Mouse (Mus musculus) lung, postnatal 0 days (tissue): ENCODE measurements around the gene Spats2. TPM values are rescaled to one million over a fixed set of nuclear protein-coding genes. Genes with fewer than 3 reads are reported as not detected.
A peak's percentile ranks its signal among the peaks of the same experiment; 100 is the strongest.

Source experiments
- ATAC-seq: fragments of 200-750 bp; cut with Nextera tagmentation; 2 replicates; pipeline ENCODE4 v1.8.0; 2017; ENCODE audit warnings: moderate library complexity
- DNase-seq: peaks from one replicate; pipeline ENCODE4 v3.0.0-alpha.2; 2016; ENCODE audit warnings: low spot score
- H3K27ac ChIP-seq: fragments of 300-500 bp; sonication (generic); 2 replicates; pipeline ENCODE4 v1.5.1; 2014; ENCODE audit warnings: antibody characterized with exemption, mild to moderate bottlenecking, low read length, mixed read lengths
- H3K27me3 ChIP-seq: fragments of 300-500 bp; sonication (generic); replicated peaks from 2 replicates; pipeline ENCODE4 v1.6.1; 2014; ENCODE audit warnings: low read length, mixed read lengths; ENCODE audit not compliant: insufficient read depth
- H3K36me3 ChIP-seq: fragments of 300-500 bp; sonication (generic); 2 replicates; pipeline ENCODE4 v1.6.1; 2014; ENCODE audit warnings: low read length, mixed read lengths; ENCODE audit not compliant: insufficient read depth
- H3K4me1 ChIP-seq: fragments of 300-500 bp; sonication (generic); 2 replicates; pipeline ENCODE4 v1.6.1; 2014; ENCODE audit warnings: antibody characterized with exemption, low read depth, low read length, mixed read lengths; ENCODE audit not compliant: insufficient read depth
- H3K4me2 ChIP-seq: fragments of 300-500 bp; sonication (generic); replicated peaks from 2 replicates; pipeline ENCODE4 v1.6.1; 2014; ENCODE audit warnings: low read depth, mild to moderate bottlenecking, low read length, moderate library complexity, mixed read lengths
- H3K4me3 ChIP-seq: fragments of 300-500 bp; sonication (generic); 2 replicates; pipeline ENCODE4 v1.5.1; 2014; ENCODE audit warnings: low read depth, low read length
- H3K9ac ChIP-seq: fragments of 300-500 bp; sonication (generic); replicated peaks from 2 replicates; pipeline ENCODE4 v1.6.1; 2014; ENCODE audit warnings: low read depth, mild to moderate bottlenecking
- H3K9me3 ChIP-seq: fragments of 300-500 bp; sonication (generic); 2 replicates; pipeline ENCODE4 v1.6.1; 2016; ENCODE audit warnings: low read length, mixed read lengths
- CTCF ChIP-seq: IDR thresholded peaks from 2 replicates; pipeline ENCODE4 v1.5.1; 2016; ENCODE audit warnings: antibody characterized with exemption, mild to moderate bottlenecking
- EP300 ChIP-seq: IDR thresholded peaks from 2 replicates; pipeline ENCODE4 v1.6.1; 2016; ENCODE audit warnings: antibody characterized with exemption, mild to moderate bottlenecking, control low read depth
- WGBS: fragments of 180-500 bp; shearing (Covaris S2); extraction: QIAGEN DNeasy Blood & Tissue Kit; methylation state at CpG from one replicate; pipeline ENCODE4 v1.1.7; 2014; 5-methylcytosine and 5-hydroxymethylcytosine counted together
- polyA plus RNA-seq: library from polyadenylated mRNA; unstranded; fragments of >200 nt; fragmentation: Nextera tagmentation; extraction: Ambion mirVana; gene quantifications from 2 replicates; pipeline ENCODE4 v1.2.1, GENCODE M21; 2015

The Spats2 gene
- polyA plus RNA-seq, 1 experiment from 2014 or later = 13.7 TPM

DNA sequence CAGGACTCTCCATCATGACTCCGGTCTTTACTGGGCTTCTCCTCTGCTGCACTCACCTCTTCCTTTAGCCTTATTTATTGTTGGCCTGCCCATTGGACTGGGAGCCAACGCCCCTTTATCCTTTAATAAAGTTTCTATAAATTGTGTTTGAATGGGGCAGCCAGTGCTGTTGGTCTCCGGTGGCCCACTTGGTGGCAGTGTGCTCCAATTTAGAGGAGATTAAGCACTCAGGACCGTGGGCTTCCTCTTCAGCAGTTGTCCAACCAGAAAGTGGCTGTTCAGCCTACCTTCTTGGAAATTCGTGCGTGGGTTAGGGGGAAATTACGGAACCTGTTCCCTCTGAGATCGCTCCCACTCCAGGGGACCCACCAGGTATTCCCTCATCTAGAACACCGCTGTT is 42.5 kb upstream of the Spats2 start:
- Histone ChIP-seq H3K27ac (no peak overlapping the region), H3K9ac (no peak overlapping the region), H3K4me1 (no peaks in the 10 kb centered on the region), H3K4me3 (no peak overlapping the region), H3K27me3 (peaks cover 25% of the 10 kb centered on the region), H3K9me3 (no peaks in the 10 kb centered on the region), H3K36me3 (no peaks in the 10 kb centered on the region), H3K4me2 (no peak overlapping the region)
- ATAC-seq = peak; percentile 38; the same call in 1 of the 2 replicates
- TF ChIP-seq EP300 = no peak
- peak; percentile 80 for TF ChIP-seq CTCF
- peak; percentile 78 for DNase-seq
- WGBS = 67% methylated on average over 9 of the region's 9 CpGs

DNA sequence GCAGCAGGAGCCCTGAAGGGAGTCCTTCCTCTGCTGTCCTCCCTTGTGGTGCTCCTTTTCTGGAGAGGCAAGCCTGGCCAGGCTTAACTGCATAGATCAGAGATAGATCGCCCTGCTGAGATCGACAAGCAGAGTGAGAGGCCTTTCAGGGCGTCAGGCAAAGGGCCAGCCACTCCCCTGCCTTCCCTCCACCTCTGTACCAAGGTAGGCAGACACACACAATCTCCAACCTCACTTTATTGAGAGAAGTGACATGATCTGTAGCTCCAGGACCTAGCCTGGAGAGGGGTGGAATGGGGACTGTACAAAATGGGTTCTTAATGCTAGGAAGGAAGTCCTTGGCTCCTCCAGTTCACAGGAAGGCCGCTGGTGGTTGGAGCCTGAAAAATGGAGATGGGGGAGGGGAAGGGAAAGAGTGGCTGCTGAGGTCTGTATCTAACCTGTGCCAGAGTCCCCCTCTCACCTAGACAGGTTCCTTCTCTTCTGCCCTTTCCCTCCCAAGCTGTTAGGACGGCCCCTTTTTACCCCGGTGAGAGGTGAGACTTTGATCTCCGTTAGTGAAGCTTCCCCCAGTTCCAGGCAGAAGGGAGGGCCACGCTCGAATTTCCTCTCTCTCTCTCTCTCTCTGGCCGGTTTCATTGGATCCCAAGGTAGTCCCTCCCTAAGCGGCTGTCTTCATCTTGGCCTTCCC is 41.7 kb upstream of the Spats2 start:
- no peak overlapping the region for H3K9ac ChIP-seq
- no peaks in the 10 kb centered on the region for H3K4me1 ChIP-seq
- no peaks in the 10 kb centered on the region for H3K36me3 ChIP-seq
- WGBS = 8% methylated on average over 11 of the region's 11 CpGs
- no peaks in the 10 kb centered on the region for H3K9me3 ChIP-seq
- ATAC-seq (no peak), DNase-seq (peak; percentile 4)
- TF ChIP-seq EP300 (no peak), CTCF (no peak)
- H3K27me3 ChIP-seq = peaks cover 33% of the 10 kb centered on the region
- no peak overlapping the region for H3K4me2 ChIP-seq
- H3K4me3 ChIP-seq = no peak overlapping the region
- H3K27ac ChIP-seq = no peak overlapping the region

DNA sequence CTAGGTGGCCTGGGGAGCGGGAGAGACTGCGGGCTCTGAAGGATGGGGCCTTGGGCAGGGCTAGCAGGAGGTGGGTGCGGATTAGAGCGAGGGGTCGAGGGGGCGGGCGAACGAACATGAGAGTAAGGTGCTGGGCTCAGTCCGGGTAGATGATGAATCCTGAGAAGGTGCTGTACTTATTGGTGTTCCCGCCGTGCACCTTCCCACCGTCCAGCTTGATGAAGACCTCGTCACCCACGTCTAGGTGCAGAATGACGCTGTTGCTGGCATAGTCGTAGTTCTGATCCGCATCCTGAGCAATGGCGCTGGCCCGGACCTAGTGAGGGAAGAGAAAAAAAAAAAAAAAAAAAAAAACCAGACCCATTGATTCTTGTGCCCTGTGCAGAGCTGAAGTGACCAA is 41.1 kb upstream of the Spats2 start:
- DNase-seq (no peak), ATAC-seq (no peak)
- Histone ChIP-seq H3K27ac (no peak overlapping the region), H3K9me3 (no peaks in the 10 kb centered on the region), H3K36me3 (no peaks in the 10 kb centered on the region), H3K4me1 (no peaks in the 10 kb centered on the region), H3K4me3 (no peak overlapping the region), H3K4me2 (no peak overlapping the region), H3K27me3 (peaks cover 39% of the 10 kb centered on the region), H3K9ac (no peak overlapping the region)
- WGBS = 24% methylated on average over 17 of the region's 19 CpGs
- TF ChIP-seq EP300 = no peak
- no peak for TF ChIP-seq CTCF

DNA sequence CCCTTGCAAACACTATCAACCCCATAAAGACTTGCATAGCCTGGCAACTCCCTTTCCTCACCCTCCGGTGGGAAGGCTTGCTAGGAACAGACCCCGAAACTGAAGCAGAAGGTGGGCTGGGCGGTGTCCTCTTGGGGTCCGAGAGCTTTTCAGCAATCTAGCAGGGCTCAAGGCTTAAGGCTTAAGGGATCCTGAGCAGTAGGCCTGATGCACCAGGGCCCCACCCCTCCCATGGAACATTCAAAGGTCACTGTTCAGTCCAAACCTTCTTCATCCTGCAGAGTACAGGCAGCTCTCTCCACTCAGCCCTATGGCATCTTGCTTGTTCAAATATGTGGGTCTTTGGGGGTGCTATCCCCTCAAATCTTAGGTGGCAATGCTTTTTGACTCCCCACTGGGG is 39.7 kb upstream of the Spats2 start:
- no peak overlapping the region for H3K4me2 ChIP-seq
- H3K4me3 ChIP-seq = no peak overlapping the region
- no peak for TF ChIP-seq CTCF
- TF ChIP-seq EP300 = no peak
- no peaks in the 10 kb centered on the region for H3K4me1 ChIP-seq
- DNase-seq (no peak), ATAC-seq (no peak)
- H3K36me3 ChIP-seq = no peaks in the 10 kb centered on the region
- H3K9ac ChIP-seq = no peak overlapping the region
- H3K9me3 ChIP-seq = no peaks in the 10 kb centered on the region
- WGBS = 83% methylated on average over 4 of the region's 4 CpGs
- no peak overlapping the region for H3K27ac ChIP-seq
- H3K27me3 ChIP-seq = peaks cover 50% of the 10 kb centered on the region

DNA sequence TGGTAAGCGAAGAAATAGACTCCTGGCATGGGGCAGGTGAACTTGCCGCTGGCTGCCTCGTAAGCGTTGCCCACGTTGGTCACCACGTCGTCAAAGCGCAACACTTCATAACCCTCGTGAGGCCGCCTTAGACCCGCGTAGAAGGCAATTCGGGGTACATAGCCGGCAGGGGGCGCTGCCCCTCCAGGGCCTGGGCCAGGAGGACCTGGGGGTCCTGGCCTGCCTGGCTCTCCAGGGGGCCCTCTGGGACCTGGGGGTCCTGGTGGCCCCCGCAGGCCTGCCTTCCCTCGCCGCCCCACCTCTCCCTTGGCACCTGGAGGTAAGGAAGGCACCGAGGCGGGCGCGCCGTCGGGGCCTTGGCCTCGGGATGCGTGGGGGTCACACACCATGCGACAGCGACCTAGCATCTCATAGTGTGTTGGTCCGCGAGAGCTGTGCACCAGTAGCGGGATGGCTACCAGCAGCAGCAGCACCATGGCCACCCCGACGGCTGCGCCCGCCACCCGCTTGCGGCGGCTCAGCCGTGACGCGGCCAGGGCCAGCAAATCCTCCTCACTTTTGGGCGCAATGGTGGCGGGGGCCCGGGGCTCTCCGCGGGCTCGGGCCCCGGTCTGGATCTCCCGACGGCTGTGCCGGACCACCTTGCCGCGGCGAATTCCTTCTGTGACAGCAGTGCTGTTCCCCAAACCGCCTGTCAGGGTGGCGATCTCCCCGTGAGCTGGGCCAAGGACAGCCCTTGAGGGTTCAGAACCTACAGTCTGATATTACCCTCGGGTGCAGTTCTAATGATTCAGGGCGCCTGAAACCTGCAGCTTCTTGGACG is 38.3 kb upstream of the Spats2 start, which contains the start of gene C1ql4:
Gene C1ql4 (minus strand): TSS at position 565 of the 823 bp plus-strand sequence.
- peak; percentile 20 for DNase-seq
- H3K9ac ChIP-seq = no peak within 1 kb of the TSS
- peak within 1 kb of the TSS; percentile 19; the same call in 1 of the 2 replicates for H3K4me3 ChIP-seq
- no peaks in the 10 kb centered on the region for H3K36me3 ChIP-seq
- 0 out of 2 replicates have a peak, but pooled peaks have one; percentile 2 for ATAC-seq
- no peak within 1 kb of the TSS for H3K27ac ChIP-seq
- WGBS = 8% methylated on average over 46 of the region's 60 CpGs
- peak within 1 kb of the TSS; percentile 32 for H3K4me2 ChIP-seq
- H3K4me1 ChIP-seq = no peaks in the 10 kb centered on the region
- no peaks in the 10 kb centered on the region for H3K9me3 ChIP-seq
- TF ChIP-seq EP300 (no peak), CTCF (peak; percentile 69)
- H3K27me3 ChIP-seq = peaks cover 61% of the 10 kb centered on the region

DNA sequence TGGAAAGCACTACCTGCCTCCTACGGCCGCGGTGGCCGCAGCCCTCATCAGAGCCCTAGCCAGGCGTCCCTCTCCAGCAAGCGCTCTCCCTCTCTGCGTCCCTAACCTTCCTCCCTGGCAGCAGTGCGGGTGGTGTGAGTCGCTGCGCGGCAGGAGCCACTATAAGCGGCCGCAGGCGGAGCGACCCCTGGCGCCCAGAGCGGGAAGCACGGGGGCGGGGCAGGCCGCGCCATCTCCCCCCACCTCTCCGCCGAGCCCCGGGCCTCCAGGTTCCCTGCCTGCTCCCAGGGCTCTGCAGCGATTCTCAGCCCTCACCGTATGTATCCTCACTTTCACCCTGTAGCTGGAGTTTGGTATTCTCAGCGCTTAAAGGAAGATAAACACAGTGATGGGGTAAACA is 37.4 kb upstream of the Spats2 start:
- Histone ChIP-seq H3K4me3 (peak overlapping the region; percentile 19; the same call in 1 of the 2 replicates), H3K4me2 (peak overlapping the region; percentile 32)

More for the DNA sequence above, 37.4 kb upstream of the Spats2 start:
- H3K27ac ChIP-seq = no peak overlapping the region
- H3K27me3 ChIP-seq = peaks cover 69% of the 10 kb centered on the region
- H3K36me3 ChIP-seq = no peaks in the 10 kb centered on the region
- ATAC-seq (peak; percentile 85), DNase-seq (peak; percentile 88)
- H3K9me3 ChIP-seq = no peaks in the 10 kb centered on the region
- 0% methylated on average over 27 of the region's 27 CpGs for WGBS
- H3K4me1 ChIP-seq = no peaks in the 10 kb centered on the region
- peak; percentile 88 for TF ChIP-seq CTCF
- no peak for TF ChIP-seq EP300
- H3K9ac ChIP-seq = no peak overlapping the region
